Mouse (Mus musculus): ENCODE data around the gene Stip1. TPM values are rescaled to one million over a fixed set of nuclear protein-coding genes. Genes with fewer than 3 reads are reported as not detected.

The Stip1 gene
- polyA plus RNA-seq, 1 experiment from 2014 or later: 248 TPM

GRCm38 (mm10) chr19:6975537-6976521 is 63.9 kb downstream of the Stip1 start, which contains the start of gene Plcb3:
Gene Plcb3, minus strand, starts transcription at chr19:6976470.
- 0% methylated on average over 16 of the region's 16 CpGs for WGBS
- Histone ChIP-seq H3K27me3 (peaks cover under 1% of the 10 kb centered on the region; the same call in 1 of the 2 replicates), H3K9me3 (no peaks in the 10 kb centered on the region), H3K4me1 (replicated peaks) (peaks cover 60% of the 10 kb centered on the region), H3K36me3 (peaks cover 19% of the 10 kb centered on the region), H3K4me2 (peak within 1 kb of the TSS; percentile 92), H3K4me3 (peak within 1 kb of the TSS; percentile 69), H3K9ac (peak within 1 kb of the TSS; percentile 89), H3K27ac (replicated peaks) (peak within 1 kb of the TSS; percentile 96)
- no peak for ATAC-seq (ENCODE audit: low read depth)

- peak within 1 kb of the TSS; percentile 96 for H3K27ac ChIP-seq (replicated peaks)
- H3K4me1 ChIP-seq (replicated peaks): peaks cover 69% of the 10 kb centered on the region
- peak; percentile 61 for ATAC-seq (ENCODE audit: low read depth)
- H3K9ac ChIP-seq: peak within 1 kb of the TSS; percentile 89
- peak within 1 kb of the TSS; percentile 92 for H3K4me2 ChIP-seq
- H3K9me3 ChIP-seq: no peaks in the 10 kb centered on the region
- peak within 1 kb of the TSS; percentile 69 for H3K4me3 ChIP-seq
- peaks cover 14% of the 10 kb centered on the region for H3K27me3 ChIP-seq
- WGBS: under 1% methylated on average over 63 of the region's 84 CpGs
- peaks cover 19% of the 10 kb centered on the region for H3K36me3 ChIP-seq
Measured at GRCm38 (mm10) chr19:6974211-6975205, 65.3 kb downstream of the Stip1 start, which contains the start of gene Ppp1r14b. Gene Ppp1r14b, plus strand, starts transcription at chr19:6974968.

- Histone ChIP-seq H3K4me3 (peak overlapping the region; percentile 69), H3K36me3 (peaks cover 19% of the 10 kb centered on the region), H3K9ac (peak overlapping the region; percentile 89), H3K27ac (replicated peaks) (peak overlapping the region; percentile 96), H3K9me3 (no peaks in the 10 kb centered on the region), H3K4me2 (peak overlapping the region; percentile 92), H3K4me1 (replicated peaks) (peaks cover 68% of the 10 kb centered on the region), H3K27me3 (peaks cover 21% of the 10 kb centered on the region)
- 37% methylated on average over 12 of the region's 12 CpGs for WGBS
- no peak for ATAC-seq (ENCODE audit: low read depth)
Measured at GRCm38 (mm10) chr19:6973581-6974190, 66.1 kb downstream of the Stip1 start.

- H3K27ac ChIP-seq (replicated peaks): 0 out of 2 replicates have a peak overlapping the region, but pooled peaks have one; percentile 3
- H3K4me3 ChIP-seq: no peak overlapping the region
- H3K4me1 ChIP-seq (replicated peaks): peaks cover 58% of the 10 kb centered on the region
- H3K36me3 ChIP-seq: peaks cover 6% of the 10 kb centered on the region
- H3K9me3 ChIP-seq: no peaks in the 10 kb centered on the region
- H3K9ac ChIP-seq: no peak overlapping the region
- no peak for ATAC-seq (ENCODE audit: low read depth)
- WGBS: 78% methylated on average over 13 of the region's 13 CpGs
- peaks cover 27% of the 10 kb centered on the region for H3K27me3 ChIP-seq
- no peak overlapping the region for H3K4me2 ChIP-seq
Measured at GRCm38 (mm10) chr19:6972247-6972917, 67.4 kb downstream of the Stip1 start.

GRCm38 (mm10) chr19:6971644-6972043 is 68.1 kb downstream of the Stip1 start:
- 16% methylated on average over 6 of the region's 6 CpGs for WGBS
- Histone ChIP-seq H3K9ac (no peak overlapping the region), H3K9me3 (no peaks in the 10 kb centered on the region), H3K27me3 (peaks cover 27% of the 10 kb centered on the region), H3K27ac (replicated peaks) (0 out of 2 replicates have a peak overlapping the region, but pooled peaks have one; percentile 3), H3K4me2 (no peak overlapping the region), H3K36me3 (no peaks in the 10 kb centered on the region), H3K4me1 (replicated peaks) (peaks cover 50% of the 10 kb centered on the region), H3K4me3 (no peak overlapping the region)
- no peak for ATAC-seq (ENCODE audit: low read depth)

Other genes with a start within 250 kb of the Stip1 start
- 8.4 and 9.8 TPM in 2 replicates for gene Rps6ka4, start 199.3 kb downstream of the Stip1 start, polyA plus RNA-seq (2015; fragmentation: Nextera tagmentation; extraction: Ambion mirVana)
- gene Ccdc88b, start 181.8 kb downstream of the Stip1 start, polyA plus RNA-seq (2015; fragmentation: Nextera tagmentation; extraction: Ambion mirVana): 0.54 and 1.3 TPM in 2 replicates
- 117 and 159 TPM in 2 replicates for gene Trmt112, start 130.3 kb downstream of the Stip1 start, polyA plus RNA-seq (2015; fragmentation: Nextera tagmentation; extraction: Ambion mirVana)
- 294 and 302 TPM in 2 replicates for gene Prdx5, start 129.9 kb downstream of the Stip1 start, polyA plus RNA-seq (2015; fragmentation: Nextera tagmentation; extraction: Ambion mirVana)
- gene Esrra, start 118.2 kb downstream of the Stip1 start, polyA plus RNA-seq (2015; fragmentation: Nextera tagmentation; extraction: Ambion mirVana): 15.5 and 16.9 TPM in 2 replicates
- gene Catsperz, start 114.6 kb downstream of the Stip1 start, polyA plus RNA-seq (2015; fragmentation: Nextera tagmentation; extraction: Ambion mirVana): 3.0 and 7.9 TPM in 2 replicates
- gene Kcnk4, start 105.5 kb downstream of the Stip1 start, polyA plus RNA-seq (2015; fragmentation: Nextera tagmentation; extraction: Ambion mirVana): 3.4 and 5.2 TPM in 2 replicates
- gene Bad, start 98.1 kb downstream of the Stip1 start, polyA plus RNA-seq (2015; fragmentation: Nextera tagmentation; extraction: Ambion mirVana): 90.4 and 95.1 TPM in 2 replicates
- 50.6 and 57.0 TPM in 2 replicates for gene Gpr137, start 97.5 kb downstream of the Stip1 start, polyA plus RNA-seq (2015; fragmentation: Nextera tagmentation; extraction: Ambion mirVana)
- gene Ppp1r14b, start 65.0 kb downstream of the Stip1 start, polyA plus RNA-seq (2015; fragmentation: Nextera tagmentation; extraction: Ambion mirVana): 191 and 211 TPM in 2 replicates
- gene Plcb3, start 63.5 kb downstream of the Stip1 start, polyA plus RNA-seq (2015; fragmentation: Nextera tagmentation; extraction: Ambion mirVana): 23.8 and 27.3 TPM in 2 replicates
- 104 and 120 TPM in 2 replicates for gene Fkbp2, start 59.5 kb downstream of the Stip1 start, polyA plus RNA-seq (2015; fragmentation: Nextera tagmentation; extraction: Ambion mirVana)
- gene Vegfb, start 52.3 kb downstream of the Stip1 start, polyA plus RNA-seq (2015; fragmentation: Nextera tagmentation; extraction: Ambion mirVana): 37.2 and 39.3 TPM in 2 replicates
- gene Dnajc4, start 47.4 kb downstream of the Stip1 start, polyA plus RNA-seq (2015; fragmentation: Nextera tagmentation; extraction: Ambion mirVana): 21.5 and 23.0 TPM in 2 replicates
- 22.6 and 25.8 TPM in 2 replicates for gene Nudt22, start 43.9 kb downstream of the Stip1 start, polyA plus RNA-seq (2015; fragmentation: Nextera tagmentation; extraction: Ambion mirVana)
- 14.9 and 18.2 TPM in 2 replicates for gene Trpt1, start 43.8 kb downstream of the Stip1 start, polyA plus RNA-seq (2015; fragmentation: Nextera tagmentation; extraction: Ambion mirVana)
- 4.4 and 4.9 TPM in 2 replicates for gene Fermt3, start 20.5 kb downstream of the Stip1 start, polyA plus RNA-seq (2015; fragmentation: Nextera tagmentation; extraction: Ambion mirVana)
- 4.4 and 5.2 TPM in 2 replicates for gene Macrod1, start 16.8 kb upstream of the Stip1 start, polyA plus RNA-seq (2015; fragmentation: Nextera tagmentation; extraction: Ambion mirVana)
- 9.6 and 10.9 TPM in 2 replicates for gene Flrt1, start 65.8 kb upstream of the Stip1 start, polyA plus RNA-seq (2015; fragmentation: Nextera tagmentation; extraction: Ambion mirVana)
- gene Otub1, start 166.3 kb upstream of the Stip1 start, polyA plus RNA-seq (2015; fragmentation: Nextera tagmentation; extraction: Ambion mirVana): 227 and 243 TPM in 2 replicates
- gene Cox8a, start 177.6 kb upstream of the Stip1 start, polyA plus RNA-seq (2015; fragmentation: Nextera tagmentation; extraction: Ambion mirVana): 918 and 1,011 TPM in 2 replicates
- gene Naa40, start 201.2 kb upstream of the Stip1 start, polyA plus RNA-seq (2015; fragmentation: Nextera tagmentation; extraction: Ambion mirVana): 58.1 TPM in 2 replicates
- gene Rcor2, start 227.4 kb upstream of the Stip1 start, polyA plus RNA-seq (2015; fragmentation: Nextera tagmentation; extraction: Ambion mirVana): 31.0 and 31.1 TPM in 2 replicates

All from neural tube, embryonic 13.5 days (tissue).